Mouse (Mus musculus) 3T3-L1 (cell line): ENCODE measurements around the gene Arap1.
A peak's percentile ranks its signal among the peaks of the same experiment; 100 is the strongest.

Experiments used
- DNase-seq: peaks from one replicate; pipeline ENCODE4 v3.0.0-alpha.2; 2015; ENCODE audit warnings: low read depth, low spot score

Gene Arap1

DNA sequence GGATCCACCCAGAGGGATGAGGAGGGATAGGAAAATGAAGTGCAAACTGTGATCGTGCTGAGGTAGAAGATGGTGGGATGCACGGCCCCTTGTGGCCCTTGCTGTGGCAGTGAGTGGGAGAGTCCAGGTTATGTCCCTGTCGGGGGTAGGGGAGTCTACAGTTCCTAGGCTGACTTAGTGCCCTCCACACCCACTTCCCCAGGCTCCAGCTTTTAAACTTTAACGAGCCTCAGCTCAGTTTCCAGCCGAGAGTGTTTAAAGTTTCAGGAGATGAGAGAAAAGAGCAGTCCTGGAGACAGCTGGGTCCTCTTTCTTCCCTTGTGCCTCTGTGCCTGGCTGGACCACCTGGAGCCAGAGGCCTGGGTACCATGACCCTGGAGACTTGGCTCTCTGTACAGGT, 20.6 kb upstream of the Arap1 start:
- no peak for DNase-seq

- DNase-seq, result no peak
Measured at GRCm38 (mm10) chr7:101327786-101328185, 20.1 kb upstream of the Arap1 start.

GRCm38 (mm10) chr7:101328621-101329158, 19.2 kb upstream of the Arap1 start:
- peak; percentile 77 for DNase-seq

DNA sequence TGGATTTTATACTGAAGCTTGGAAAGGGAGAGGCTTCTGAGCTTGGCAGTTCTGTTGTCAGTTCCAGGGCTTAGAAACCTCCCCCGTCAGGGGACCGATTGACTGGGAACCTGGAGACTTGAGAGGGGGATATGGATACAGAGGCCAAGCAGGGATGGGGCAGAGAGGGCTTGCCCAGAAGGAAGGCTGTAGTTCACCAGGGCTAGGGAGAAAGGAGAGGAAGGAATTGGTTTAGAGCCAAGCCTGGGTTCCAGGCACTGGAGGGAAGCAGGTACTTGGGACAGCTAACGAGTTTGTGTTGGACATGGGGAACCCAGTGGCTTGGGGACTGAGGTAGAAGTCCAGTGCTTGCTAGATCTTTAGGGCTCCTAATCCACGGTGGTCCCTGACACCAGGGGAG, 18.3 kb upstream of the Arap1 start:
- DNase-seq, result peak; percentile 10

- peak; percentile 71 for DNase-seq
Measured at GRCm38 (mm10) chr7:101330074-101330840, 17.6 kb upstream of the Arap1 start.

- peak; percentile 59 for DNase-seq
Measured at GRCm38 (mm10) chr7:101330841-101331173, 17.1 kb upstream of the Arap1 start.

DNA sequence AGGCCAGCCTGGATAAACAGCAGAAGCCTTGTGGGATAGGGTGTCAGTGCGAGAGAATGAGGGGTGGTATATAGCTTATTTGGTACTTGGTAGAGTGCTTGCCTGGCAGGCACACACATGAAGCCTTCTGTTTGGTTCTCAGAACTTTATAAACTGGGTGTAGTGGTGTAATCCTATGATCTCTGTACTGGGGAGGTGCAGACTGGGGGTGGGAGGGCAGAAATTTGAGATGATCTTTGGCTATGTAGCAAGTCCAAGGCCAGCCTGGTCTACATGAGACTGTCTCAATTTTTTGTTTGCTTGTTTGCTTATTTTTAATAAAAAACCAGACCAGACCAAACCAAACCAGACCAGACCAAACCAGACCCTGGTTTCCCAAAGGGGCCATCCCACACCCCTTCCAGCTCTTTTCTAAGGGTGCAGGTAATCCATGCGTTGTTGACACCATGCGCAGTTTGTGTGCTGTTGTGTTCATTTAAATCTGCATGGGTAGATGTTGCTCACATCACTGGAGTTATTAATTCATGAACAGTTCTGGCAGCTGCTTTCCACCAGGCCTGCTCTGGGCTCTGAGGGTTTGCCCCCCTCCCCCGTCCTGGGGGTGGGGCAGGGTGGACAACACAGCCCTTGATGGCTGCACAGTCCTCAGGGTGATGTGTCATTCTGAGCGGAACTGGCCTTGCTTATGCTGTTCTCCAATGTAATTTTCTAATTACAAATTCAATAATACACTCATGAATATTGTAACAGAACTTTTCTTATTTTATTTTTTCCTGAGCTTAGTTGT, 15.6 kb upstream of the Arap1 start:
- no peak for DNase-seq

DNA sequence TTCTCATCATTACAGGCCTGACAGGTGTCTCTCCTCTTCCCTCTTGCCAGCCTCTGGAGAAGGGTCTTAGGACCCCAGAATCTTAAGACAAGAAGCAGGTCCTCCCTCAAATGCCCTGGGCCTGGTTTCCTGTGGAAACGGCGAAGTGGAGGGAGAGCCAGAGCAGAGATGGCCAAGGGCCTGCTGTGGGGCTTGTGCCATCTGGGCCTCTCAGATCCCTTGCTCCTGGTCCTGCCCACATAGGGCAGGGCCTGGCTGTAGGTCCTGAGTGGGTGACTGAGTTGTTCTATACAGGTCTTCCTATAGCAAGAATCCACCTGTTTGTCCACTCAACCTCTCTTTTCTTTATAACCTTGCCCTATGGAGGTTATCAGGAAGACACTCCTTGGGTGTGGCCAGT, 12.6 kb upstream of the Arap1 start:
- no peak for DNase-seq

- no peak for DNase-seq
Measured at GRCm38 (mm10) chr7:101336686-101337085, 11.2 kb upstream of the Arap1 start.

- DNase-seq, result no peak
Measured at GRCm38 (mm10) chr7:101337401-101337800, 10.5 kb upstream of the Arap1 start.

- DNase-seq, result no peak
Measured at GRCm38 (mm10) chr7:101341405-101341804, 6.5 kb upstream of the Arap1 start.

DNA sequence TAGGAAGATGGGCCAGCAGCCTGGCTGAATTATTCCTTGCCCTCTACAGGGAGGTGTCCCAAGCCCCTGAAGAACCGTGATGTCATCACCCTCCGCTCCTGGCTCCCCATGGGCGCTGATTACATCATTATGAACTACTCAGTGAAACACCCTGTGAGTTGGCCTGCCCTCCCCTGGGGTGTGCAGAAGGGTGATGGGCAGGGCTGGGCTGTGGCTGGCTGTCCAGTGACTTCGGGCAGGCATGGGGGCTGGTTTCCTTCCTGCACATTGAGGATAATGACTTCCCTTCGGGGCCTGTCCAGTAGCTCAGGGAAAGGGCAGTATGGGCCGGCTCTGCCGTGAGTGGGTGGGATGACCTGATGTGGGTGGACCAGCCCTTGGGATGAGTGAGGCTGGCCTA, 4.7 kb upstream of the Arap1 start:
- DNase-seq, result no peak

DNA sequence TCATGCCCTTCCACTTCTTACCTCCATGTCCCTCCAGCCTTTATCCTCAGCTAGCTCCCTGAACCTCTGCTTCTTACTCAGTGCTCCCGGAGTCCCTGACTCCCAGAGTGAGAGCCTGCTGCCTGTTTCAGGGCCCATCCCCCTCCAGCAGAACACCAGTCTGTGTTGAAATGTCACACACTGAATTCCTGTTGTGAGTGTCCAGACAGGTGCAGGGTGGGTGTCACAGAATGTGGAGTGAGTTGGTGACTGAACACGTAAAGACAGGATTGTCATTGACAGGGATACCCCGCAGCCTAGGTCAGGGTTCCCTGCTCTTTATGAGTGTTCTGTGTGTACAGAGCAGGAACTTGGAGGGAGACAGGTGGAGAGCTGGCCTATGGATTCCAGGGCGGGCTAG, 3.0 kb upstream of the Arap1 start:
- peak; percentile 26 for DNase-seq

- peak; percentile 67 for DNase-seq
Measured at GRCm38 (mm10) chr7:101346991-101347390, 876 bp upstream of the Arap1 start.

DNA sequence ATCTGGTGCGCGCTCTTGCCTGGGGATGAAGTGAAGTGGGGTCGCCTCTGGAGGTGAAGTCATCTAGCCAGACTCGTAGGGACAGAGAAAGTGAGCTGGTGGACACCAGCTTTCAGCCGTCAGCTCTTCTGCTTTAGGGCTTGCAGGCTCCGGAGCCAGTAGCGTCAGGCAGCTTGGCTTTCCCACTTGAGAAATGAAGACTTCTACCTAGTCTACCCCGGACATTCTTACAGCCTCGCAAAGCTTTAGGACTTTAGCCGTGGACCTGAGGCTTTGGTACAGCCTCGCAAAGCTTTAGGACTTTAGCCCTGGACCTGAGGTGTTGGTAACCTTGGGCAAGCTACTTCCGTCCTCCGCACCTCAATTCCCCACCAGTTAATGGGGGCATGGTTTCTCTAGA, 445 bp downstream of the Arap1 start:
- DNase-seq, result peak; percentile 6

- DNase-seq, result no peak
Measured at GRCm38 (mm10) chr7:101349861-101350260, 2.0 kb downstream of the Arap1 start.

GRCm38 (mm10) chr7:101352404-101352803, 4.5 kb downstream of the Arap1 start:
- DNase-seq, result no peak

GRCm38 (mm10) chr7:101354423-101354822, 6.6 kb downstream of the Arap1 start:
- DNase-seq, result no peak

GRCm38 (mm10) chr7:101355551-101356100, 7.8 kb downstream of the Arap1 start:
- DNase-seq, result no peak

GRCm38 (mm10) chr7:101356868-101357267, 9.0 kb downstream of the Arap1 start:
- no peak for DNase-seq

DNA sequence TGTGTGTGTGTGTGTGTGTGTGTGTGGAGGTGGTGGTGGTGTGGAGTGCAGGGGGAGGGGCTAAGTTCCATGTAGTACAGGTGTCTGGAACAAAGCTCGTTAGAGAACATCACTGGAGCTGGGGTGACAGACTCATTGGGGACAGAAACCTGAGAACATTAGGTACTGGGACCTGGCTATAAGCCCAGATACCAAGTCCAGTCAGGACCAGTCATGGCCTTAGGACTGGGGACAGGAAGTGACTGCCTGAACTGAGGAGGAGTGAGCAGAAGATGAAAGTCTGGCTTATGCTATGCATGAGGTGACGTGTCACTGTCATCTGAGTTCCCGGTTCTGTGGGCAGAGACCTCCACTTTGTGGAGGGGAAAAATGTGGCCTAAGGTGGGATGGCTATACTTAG, 12.5 kb downstream of the Arap1 start:
- DNase-seq, result peak; percentile 25

- no peak for DNase-seq
Measured at GRCm38 (mm10) chr7:101361021-101361420, 13.2 kb downstream of the Arap1 start.

DNA sequence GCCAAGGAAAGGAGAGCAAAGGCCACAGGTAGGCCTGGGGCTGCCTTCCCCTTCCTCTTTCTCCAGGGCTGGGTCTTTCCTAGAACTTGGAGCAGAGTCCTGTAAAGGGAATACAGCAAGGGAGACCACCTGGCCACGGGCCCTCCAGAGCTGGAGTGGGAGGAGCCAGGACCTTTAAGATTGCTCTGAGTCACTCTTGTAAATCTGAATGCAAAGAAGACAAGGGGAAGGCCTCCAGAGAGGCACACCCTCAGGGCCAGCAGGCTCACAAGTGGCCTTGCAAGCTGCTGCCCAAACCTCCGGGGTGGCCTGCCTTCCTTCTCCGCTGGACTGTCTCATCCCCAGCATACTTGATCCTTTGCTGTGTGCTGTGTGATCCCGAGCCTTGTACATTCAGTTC, 13.9 kb downstream of the Arap1 start:
- DNase-seq, result peak; percentile 40
